Comparison of ENCODE assay signal across 9 mouse cellular contexts in genomic region chrX:130502680-130503464, GRCm38 (mm10).
DNase-seq lines count a peak whose midpoint lies in the region; ATAC-seq and TF ChIP-seq lines count a peak whose summit lies in the region.
"Had no signal": no experiment of that assay in that cellular context is flagged by ENCODE, and none has a peak within 500 bp of the region (broad histone marks: within the 10 kb centered on the region; RNA-seq: fewer than 3 reads in every experiment).

No protein-coding gene starts in this region.

- H3K9ac ChIP-seq in hindbrain, postnatal 0 days (replicated peaks; ENCODE audit: low read length), result no peak overlapping the region
- 0 out of 2 replicates have a peak overlapping the region, but pooled peaks have one; percentile 48 for H3K9ac ChIP-seq in midbrain, embryonic 16.5 days (ENCODE audit: low read depth, low read length)
- H3K9ac ChIP-seq: liver, embryonic 13.5 days had no signal

- H3K4me1 ChIP-seq in hindbrain, postnatal 0 days (ENCODE audit: insufficient read depth, low read length), result no peaks in the 10 kb centered on the region
- H3K4me1 ChIP-seq in midbrain, embryonic 16.5 days (ENCODE audit: control insufficient read depth, insufficient read depth, low read length), result peaks cover 3% of the 10 kb centered on the region; the same call in 1 of the 2 replicates
- H3K4me1 ChIP-seq: liver, embryonic 13.5 days had no signal

- intact Hi-C loops in gastrocnemius, postnatal 36 days (cut with DNase I), result no loop called here

- DNase-seq in cerebellum, adult 11 months, result peak; percentile 5
- DNase-seq in cerebellum, postnatal 14 days, result peak; percentile 8 to 21
- peak; percentile 37 for DNase-seq in hindbrain, postnatal 0 days (ENCODE audit: low spot score)
- no peak for DNase-seq in lung, postnatal 4 days
- DNase-seq in adipocyte (ENCODE audit: low spot score), result no peak
- no peak for DNase-seq in gastrocnemius, postnatal 36 days
- DNase-seq: kidney, adult 9 months; liver, embryonic 13.5 days had no signal

- no peaks in the 10 kb centered on the region for H3K9me3 ChIP-seq in hindbrain, postnatal 0 days (ENCODE audit: low read length)
- no peaks in the 10 kb centered on the region for H3K9me3 ChIP-seq in midbrain, embryonic 16.5 days (replicated peaks; ENCODE audit: control insufficient read depth, low read length, poor library complexity, severe bottlenecking)
- H3K9me3 ChIP-seq: liver, embryonic 13.5 days had no signal

- H3K27ac ChIP-seq in hindbrain, postnatal 0 days, result no peak overlapping the region
- H3K27ac ChIP-seq in midbrain, embryonic 16.5 days (ENCODE audit: low read length), result peak overlapping the region; percentile 65
- H3K27ac ChIP-seq: liver, embryonic 13.5 days had no signal

- peak overlapping the region; percentile 38 for H3K4me2 ChIP-seq in hindbrain, postnatal 0 days (ENCODE audit: low read depth, low read length)
- H3K4me2 ChIP-seq in midbrain, embryonic 16.5 days (ENCODE audit: low read length), result peak overlapping the region; percentile 29; the same call in 1 of the 2 replicates
- H3K4me2 ChIP-seq: liver, embryonic 13.5 days had no signal

- no peak for TF ChIP-seq CTCF in hindbrain, postnatal 0 days (IDR thresholded peaks at IDR 0.05; ENCODE audit: low read depth)

- ATAC-seq in hindbrain, postnatal 0 days, result peak; percentile 58; the same call in 1 of the 2 replicates
- ATAC-seq in midbrain, embryonic 16.5 days, result 0 out of 2 replicates have a peak, but pooled peaks have one; percentile 51

- no peak overlapping the region; the same call in 1 of the 2 replicates for H3K4me3 ChIP-seq in hindbrain, postnatal 0 days (ENCODE audit: low read length)
- no peak overlapping the region; the same call in 1 of the 2 replicates for H3K4me3 ChIP-seq in midbrain, embryonic 16.5 days (ENCODE audit: low read depth, low read length)
- H3K4me3 ChIP-seq: liver, embryonic 13.5 days had no signal

- 48% methylated on average over 12 of the region's 12 CpGs for WGBS in hindbrain, postnatal 0 days
- 44% methylated on average over 12 of the region's 12 CpGs for WGBS in midbrain, embryonic 16.5 days

- no peaks in the 10 kb centered on the region for H3K36me3 ChIP-seq in hindbrain, postnatal 0 days (ENCODE audit: insufficient read depth, low read length)
- H3K36me3 ChIP-seq in midbrain, embryonic 16.5 days (ENCODE audit: control insufficient read depth, insufficient read depth, low read length), result no peaks in the 10 kb centered on the region
- H3K36me3 ChIP-seq: liver, embryonic 13.5 days had no signal

- H3K27me3 ChIP-seq in hindbrain, postnatal 0 days (ENCODE audit: insufficient read depth, low read length), result no peaks in the 10 kb centered on the region
- no peaks in the 10 kb centered on the region for H3K27me3 ChIP-seq in midbrain, embryonic 16.5 days (ENCODE audit: control insufficient read depth, insufficient read depth, low read depth, low read length)
- H3K27me3 ChIP-seq: liver, embryonic 13.5 days had no signal

Comparison
In these comparisons a context has a peak if more than half of its experiments do, and no peak if none do; other contexts are left out.
1. DNase-seq: peak in cerebellum, adult 11 months (single experiment), cerebellum, postnatal 14 days (2 of 2) and hindbrain, postnatal 0 days (single experiment); none in lung, postnatal 4 days (0 of 2), adipocyte (single experiment) and gastrocnemius, postnatal 36 days (0 of 2).